Mouse (Mus musculus) E14TG2a.4 (cell line): ENCODE data around the gene Atxn1.

Source experiments
- H3K27me3 ChIP-seq: 2 replicates; pipeline ENCODE4 v1.6.1; 2014; ENCODE audit warnings: low read length, control low read depth; ENCODE audit not compliant: insufficient read depth
- H3K36me3 ChIP-seq: 2 replicates; pipeline ENCODE4 v1.6.1; 2014; ENCODE audit warnings: low read length, control low read depth; ENCODE audit not compliant: insufficient read depth
- H3K4me1 ChIP-seq: replicated peaks from 2 replicates; pipeline ENCODE4 v1.6.1; 2014; ENCODE audit warnings: low read depth, low read length, control low read depth
- H3K4me3 ChIP-seq: replicated peaks from 2 replicates; pipeline ENCODE4 v1.5.1; 2014; ENCODE audit warnings: mild to moderate bottlenecking, low read length
- H3K9me3 ChIP-seq: 2 replicates; pipeline ENCODE4 v1.6.1; 2014; ENCODE audit warnings: low read length, control low read depth
- CTCF ChIP-seq: conservative IDR thresholded peaks from 2 replicates; pipeline ENCODE4 v1.5.1; 2014; ENCODE audit warnings: low read length
- NANOG ChIP-seq: IDR thresholded peaks from 2 replicates; pipeline ENCODE4 v1.6.1; 2014; ENCODE audit warnings: borderline replicate concordance, low read length, mixed read lengths
- POU5F1 ChIP-seq: IDR thresholded peaks from 2 replicates; pipeline ENCODE4 v1.6.1; 2014; ENCODE audit warnings: low read length, borderline replicate concordance

Atxn1 gene

GRCm38 (mm10) chr13:45965594-45966432, 1.0 kb upstream of the Atxn1 start:
- Histone ChIP-seq H3K9me3 (no peaks in the 10 kb centered on the region), H3K4me3 (peak overlapping the region; percentile 87), H3K36me3 (no peaks in the 10 kb centered on the region), H3K27me3 (peaks cover 57% of the 10 kb centered on the region), H3K4me1 (peaks cover 30% of the 10 kb centered on the region)
- TF ChIP-seq POU5F1 (no peak), CTCF (no peak), NANOG (no peak)

- no peaks in the 10 kb centered on the region for H3K36me3 ChIP-seq
- peaks cover 22% of the 10 kb centered on the region for H3K4me1 ChIP-seq
- no peaks in the 10 kb centered on the region for H3K9me3 ChIP-seq
- H3K4me3 ChIP-seq = peak overlapping the region; percentile 87
- TF ChIP-seq CTCF = no peak
- TF ChIP-seq NANOG = no peak
- no peak for TF ChIP-seq POU5F1
- peaks cover 63% of the 10 kb centered on the region for H3K27me3 ChIP-seq
Measured at GRCm38 (mm10) chr13:45964331-45964852, 416 bp downstream of the Atxn1 start.

DNA sequence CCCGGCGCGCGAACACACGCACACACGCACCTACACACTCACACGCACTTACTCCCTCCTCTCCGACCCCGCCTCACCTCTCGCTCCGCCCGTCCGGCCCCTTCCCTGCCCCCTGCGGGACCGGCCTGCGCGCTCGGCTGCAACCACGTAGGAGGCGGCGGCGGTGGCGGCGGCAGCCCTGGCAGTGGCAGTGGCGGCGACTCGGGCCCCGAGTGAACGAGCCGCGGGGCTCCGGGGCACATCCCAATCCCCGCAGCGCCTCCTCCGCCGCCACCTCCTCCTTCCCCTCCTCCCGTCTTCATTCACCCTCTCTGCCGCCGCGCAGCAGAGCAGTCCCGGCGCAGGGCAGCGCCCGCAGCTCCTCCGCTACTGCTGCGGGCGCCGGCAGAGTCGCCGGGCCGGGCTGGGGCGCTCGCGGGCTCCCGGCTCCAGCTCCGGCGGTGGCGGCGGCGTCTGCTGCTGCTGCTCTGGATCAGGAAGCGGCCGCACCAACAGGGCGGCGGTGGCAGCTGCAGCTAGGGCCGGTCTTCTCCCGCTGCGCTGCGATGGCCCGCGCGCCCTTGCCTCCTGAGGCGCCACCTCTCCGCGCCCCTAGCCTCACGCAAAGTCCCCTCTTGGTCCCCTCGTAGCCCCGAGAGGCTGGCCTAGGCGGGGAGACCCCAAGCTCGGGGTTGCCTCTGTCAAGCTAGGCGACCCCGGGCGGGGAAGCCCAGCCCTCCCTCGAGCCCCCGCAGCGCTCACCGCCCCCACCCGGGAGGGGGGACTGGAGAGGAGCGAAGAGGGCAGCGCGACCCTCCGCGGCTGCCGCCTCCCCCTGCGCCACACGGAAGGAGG, 1.1 kb downstream of the Atxn1 start:
- Histone ChIP-seq H3K9me3 (no peaks in the 10 kb centered on the region), H3K4me3 (peak overlapping the region; percentile 87), H3K27me3 (peaks cover 61% of the 10 kb centered on the region), H3K4me1 (peaks cover 22% of the 10 kb centered on the region), H3K36me3 (no peaks in the 10 kb centered on the region)
- no peak for TF ChIP-seq CTCF
- no peak for TF ChIP-seq POU5F1
- no peak for TF ChIP-seq NANOG

- Histone ChIP-seq H3K27me3 (peaks cover 56% of the 10 kb centered on the region), H3K9me3 (no peaks in the 10 kb centered on the region), H3K36me3 (no peaks in the 10 kb centered on the region), H3K4me3 (no peak overlapping the region), H3K4me1 (peaks cover 22% of the 10 kb centered on the region)
- TF ChIP-seq POU5F1 (no peak), NANOG (no peak), CTCF (no peak)
Measured at GRCm38 (mm10) chr13:45962776-45963175, 2.0 kb downstream of the Atxn1 start.

GRCm38 (mm10) chr13:45961871-45962630, 2.8 kb downstream of the Atxn1 start:
- Histone ChIP-seq H3K27me3 (peaks cover 52% of the 10 kb centered on the region), H3K4me1 (peaks cover 22% of the 10 kb centered on the region), H3K36me3 (no peaks in the 10 kb centered on the region), H3K9me3 (no peaks in the 10 kb centered on the region), H3K4me3 (no peak overlapping the region)
- TF ChIP-seq CTCF = no peak
- TF ChIP-seq NANOG = no peak
- no peak for TF ChIP-seq POU5F1

- Histone ChIP-seq H3K4me1 (peaks cover 14% of the 10 kb centered on the region), H3K9me3 (no peaks in the 10 kb centered on the region), H3K36me3 (no peaks in the 10 kb centered on the region), H3K4me3 (no peak overlapping the region), H3K27me3 (peaks cover 42% of the 10 kb centered on the region)
- TF ChIP-seq CTCF (no peak), NANOG (no peak), POU5F1 (no peak)
Measured at GRCm38 (mm10) chr13:45960311-45960965, 4.4 kb downstream of the Atxn1 start.

DNA sequence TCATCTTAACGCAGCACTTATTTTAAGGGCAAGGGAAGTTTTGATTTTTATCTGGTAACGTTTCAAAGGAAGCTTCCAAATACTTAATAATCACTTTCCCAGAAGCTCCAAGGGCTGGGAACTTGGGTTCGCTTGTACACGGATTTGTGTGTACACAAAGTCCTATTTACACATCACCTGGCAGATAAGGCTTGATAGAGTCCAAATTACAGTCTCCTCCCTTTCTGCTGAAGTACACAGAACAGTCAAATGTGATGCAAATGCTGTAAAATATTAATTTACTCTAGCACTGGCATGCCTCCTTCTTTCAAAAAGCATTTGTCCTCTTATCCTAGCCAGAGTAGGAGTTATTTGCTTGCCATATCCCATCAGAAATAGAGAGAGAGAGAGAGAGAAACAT, 6.5 kb downstream of the Atxn1 start:
- H3K4me3 ChIP-seq = no peak overlapping the region
- H3K36me3 ChIP-seq = no peaks in the 10 kb centered on the region
- H3K4me1 ChIP-seq = peaks cover 12% of the 10 kb centered on the region
- H3K27me3 ChIP-seq = peaks cover 29% of the 10 kb centered on the region
- H3K9me3 ChIP-seq = no peaks in the 10 kb centered on the region
- no peak for TF ChIP-seq NANOG
- no peak for TF ChIP-seq POU5F1
- TF ChIP-seq CTCF = no peak
